Mouse (Mus musculus) lung, adult 2 months (tissue): ENCODE results near the gene Idh3b.

ENCODE experiments used
- CTCF ChIP-seq: fragments of 200-500 bp; IDR thresholded peaks from 2 replicates; pipeline ENCODE4 v1.5.1; 2011; ENCODE audit warnings: mild to moderate bottlenecking, low read length, control low read depth; ENCODE audit not compliant: insufficient read depth
- POLR2A ChIP-seq: fragments of 200-500 bp; IDR thresholded peaks from 2 replicates; pipeline ENCODE4 v1.6.1; 2011; ENCODE audit warnings: low read depth, mild to moderate bottlenecking, control low read depth, low read length, borderline replicate concordance; ENCODE audit errors: extremely low read depth

DNA sequence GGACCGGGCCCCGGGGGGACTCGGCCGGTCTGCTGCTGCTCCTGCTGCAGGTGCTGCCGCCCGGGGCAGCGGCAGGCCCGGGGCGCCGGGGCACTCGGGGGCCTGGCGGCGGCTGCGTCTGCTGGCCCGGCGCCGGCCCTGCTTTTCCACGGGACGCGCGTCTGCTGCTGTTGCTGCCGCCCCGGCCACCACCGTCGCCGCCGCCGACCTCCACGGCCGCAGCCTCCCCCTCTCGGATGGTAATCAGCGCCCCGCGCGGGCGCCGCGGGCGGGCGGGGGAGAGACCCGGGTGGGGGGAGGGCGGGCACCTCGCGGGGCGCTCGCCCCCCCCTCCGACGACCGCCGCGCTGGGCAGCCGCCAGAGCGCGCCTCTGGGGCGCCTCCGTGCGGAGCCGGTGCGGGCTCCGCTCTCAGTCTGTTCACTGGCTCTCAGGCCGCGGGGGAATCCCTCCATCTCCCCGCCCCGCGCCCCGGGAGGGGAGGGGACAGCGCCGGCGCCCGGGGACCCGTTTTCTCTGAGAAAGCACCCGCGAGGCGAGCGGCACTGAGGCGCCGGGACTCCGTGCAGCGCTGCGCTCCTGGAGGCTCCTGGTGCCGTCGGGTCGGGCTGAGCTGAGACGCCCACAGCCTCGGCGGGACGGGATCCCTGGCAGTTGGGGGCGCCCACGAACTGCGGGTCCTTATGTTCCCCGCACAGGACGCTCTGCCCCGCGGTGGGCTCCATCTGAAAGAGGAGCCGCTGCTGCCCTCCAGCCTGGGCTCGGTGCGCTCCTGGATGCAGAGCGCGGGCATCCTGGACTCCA is 11.2 kb upstream of the Idh3b start:
- TF ChIP-seq POLR2A (no peak), CTCF (no peak)
